Mouse (Mus musculus) intestine, postnatal 0 days (tissue): Measurements from ENCODE around the gene Frmd5. TPM values are rescaled to one million over a fixed set of nuclear protein-coding genes. Genes with fewer than 3 reads are reported as not detected.

Experiments
- ATAC-seq: fragments of 200-750 bp; cut with Nextera tagmentation; 2 replicates; pipeline ENCODE4 v1.8.0; 2017; ENCODE audit warnings: mild to moderate bottlenecking, moderate TSS enrichment, moderate library complexity
- H3K27ac ChIP-seq: fragments of 300-500 bp; sonication (generic); 2 replicates; pipeline ENCODE4 v1.5.1; 2014; ENCODE audit warnings: mild to moderate bottlenecking, low read depth, low read length, moderate library complexity
- H3K27me3 ChIP-seq: fragments of 300-500 bp; sonication (generic); replicated peaks from 2 replicates; pipeline ENCODE4 v1.6.1; 2014; ENCODE audit warnings: low read length, mixed read lengths; ENCODE audit not compliant: control insufficient read depth, insufficient read depth
- H3K36me3 ChIP-seq: fragments of 300-500 bp; sonication (generic); 2 replicates; pipeline ENCODE4 v1.6.1; 2014; ENCODE audit warnings: mild to moderate bottlenecking, moderate library complexity; ENCODE audit not compliant: control insufficient read depth, insufficient read depth
- H3K4me1 ChIP-seq: fragments of 300-500 bp; sonication (generic); replicated peaks from 2 replicates; pipeline ENCODE4 v1.6.1; 2014; ENCODE audit warnings: antibody characterized with exemption, low read length, mixed read lengths; ENCODE audit not compliant: control insufficient read depth, insufficient read depth
- H3K4me2 ChIP-seq: fragments of 300-500 bp; sonication (generic); replicated peaks from 2 replicates; pipeline ENCODE4 v1.6.1; 2014; ENCODE audit warnings: low read depth, mild to moderate bottlenecking, moderate library complexity
- H3K4me3 ChIP-seq: fragments of 300-500 bp; sonication (generic); 2 replicates; pipeline ENCODE4 v1.5.1; 2014; ENCODE audit warnings: low read depth, low read length
- H3K9ac ChIP-seq: fragments of 300-500 bp; sonication (generic); 2 replicates; pipeline ENCODE4 v1.6.1; 2014; ENCODE audit warnings: mild to moderate bottlenecking, low read depth, low read length
- H3K9me3 ChIP-seq: fragments of 300-500 bp; sonication (generic); 2 replicates; pipeline ENCODE4 v1.6.1; 2016; ENCODE audit warnings: mixed run types; ENCODE audit not compliant: control insufficient read depth
- CTCF ChIP-seq: sonication (generic); IDR thresholded peaks from 2 replicates; pipeline ENCODE4 v1.5.1; 2016; ENCODE audit warnings: low read depth, mild to moderate bottlenecking, control low read depth, antibody characterized with exemption, moderate library complexity
- WGBS: fragments of 180-500 bp; shearing (Covaris S2); extraction: QIAGEN DNeasy Blood & Tissue Kit; methylation state at CpG from one replicate; pipeline ENCODE4 v1.1.7; 2014; 5-methylcytosine and 5-hydroxymethylcytosine counted together
- polyA plus RNA-seq: library from polyadenylated mRNA; unstranded; fragments of >200 nt; fragmentation: Nextera tagmentation; extraction: Ambion mirVana; gene quantifications from 2 replicates; pipeline ENCODE4 v1.2.1, GENCODE M21; 2015

The Frmd5 gene
- polyA plus RNA-seq, 1 experiment from 2014 or later, result 0.50 TPM

DNA sequence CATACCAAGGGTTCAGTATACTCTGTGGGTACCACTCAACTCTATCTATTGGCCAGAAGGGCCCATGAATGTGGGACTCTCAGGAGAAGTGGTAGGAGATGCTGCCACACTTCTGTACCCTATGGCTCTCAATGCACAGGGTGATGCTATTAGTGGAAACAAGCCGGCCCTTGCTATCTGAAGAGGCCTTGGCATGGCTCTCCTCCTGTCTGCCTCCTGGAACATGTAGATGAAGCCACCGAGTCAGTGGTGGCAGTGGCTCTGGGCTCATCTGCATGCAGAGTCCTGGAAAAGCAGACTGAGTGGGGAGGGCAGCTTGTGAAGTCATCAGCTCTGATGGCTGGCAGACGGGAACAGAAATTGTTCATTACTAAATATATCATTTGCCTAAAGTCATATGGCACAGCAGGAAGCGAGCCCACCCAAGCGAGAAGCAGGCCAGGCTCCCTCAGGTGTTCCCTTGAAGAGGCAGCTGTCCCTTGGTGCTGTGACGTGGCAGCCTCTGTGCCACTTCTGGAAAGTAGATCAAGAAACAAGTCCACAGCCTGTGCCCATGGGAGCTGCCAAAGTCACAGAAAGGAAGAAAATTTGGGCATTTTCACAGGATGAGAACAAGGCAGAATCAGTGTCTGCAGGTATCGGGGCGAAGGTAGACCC is 235.8 kb downstream of the Frmd5 start:
- no peak overlapping the region for H3K4me3 ChIP-seq
- no peak overlapping the region for H3K9ac ChIP-seq
- H3K36me3 ChIP-seq, result no peaks in the 10 kb centered on the region
- H3K4me1 ChIP-seq, result no peaks in the 10 kb centered on the region
- no peak overlapping the region for H3K27ac ChIP-seq
- 75% methylated on average over 8 of the region's 8 CpGs for WGBS
- ATAC-seq, result no peak
- H3K27me3 ChIP-seq, result no peaks in the 10 kb centered on the region
- H3K4me2 ChIP-seq, result no peak overlapping the region
- no peak for TF ChIP-seq CTCF
- H3K9me3 ChIP-seq, result no peaks in the 10 kb centered on the region

DNA sequence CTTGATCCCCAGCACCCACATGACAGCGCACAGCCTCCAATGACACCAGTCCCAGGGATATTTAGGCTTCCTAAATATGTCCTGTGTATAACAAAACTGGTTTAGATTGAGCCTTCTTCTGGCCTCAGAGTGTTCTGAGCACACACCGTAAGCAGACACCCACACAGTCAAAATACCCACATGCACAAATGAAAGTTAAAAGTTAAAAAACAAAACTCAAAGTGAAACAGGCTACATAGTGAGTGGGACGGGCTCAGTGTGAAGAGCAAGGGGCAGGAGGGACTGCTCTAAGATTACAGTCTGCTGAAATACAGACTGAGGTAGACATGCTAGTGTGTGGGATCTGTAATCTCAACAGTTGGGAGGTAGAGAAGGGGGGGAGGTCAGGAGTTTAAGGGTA is 236.8 kb downstream of the Frmd5 start:
- H3K4me3 ChIP-seq, result no peak overlapping the region
- H3K9ac ChIP-seq, result no peak overlapping the region
- no peaks in the 10 kb centered on the region for H3K27me3 ChIP-seq
- TF ChIP-seq CTCF, result no peak
- no peak for ATAC-seq
- no peaks in the 10 kb centered on the region for H3K36me3 ChIP-seq
- 86% methylated on average over 3 of the region's 3 CpGs for WGBS
- H3K9me3 ChIP-seq, result no peaks in the 10 kb centered on the region
- H3K4me1 ChIP-seq, result no peaks in the 10 kb centered on the region
- H3K27ac ChIP-seq, result no peak overlapping the region
- H3K4me2 ChIP-seq, result no peak overlapping the region

DNA sequence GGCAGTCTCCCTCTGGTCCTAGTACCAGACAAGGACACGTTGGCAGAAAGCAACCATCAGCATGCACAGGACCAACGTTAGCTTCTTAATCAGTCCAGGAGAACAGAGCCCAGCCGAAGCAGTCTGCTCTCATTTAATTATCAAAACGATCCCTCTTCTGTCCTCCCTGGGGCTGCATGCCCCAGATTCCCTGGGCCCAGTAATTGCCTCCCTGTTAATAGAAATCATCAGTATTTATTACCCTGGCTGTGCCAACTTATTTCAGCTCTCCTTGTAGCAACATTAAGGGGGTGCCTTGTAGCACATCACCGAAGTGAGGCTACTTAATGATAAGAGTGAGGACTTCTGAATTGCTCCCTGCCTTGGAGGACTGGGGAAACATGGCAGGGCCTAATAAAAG is 241.0 kb downstream of the Frmd5 start:
- no peak for TF ChIP-seq CTCF
- Histone ChIP-seq H3K27ac (no peak overlapping the region), H3K9me3 (no peaks in the 10 kb centered on the region), H3K27me3 (no peaks in the 10 kb centered on the region), H3K9ac (no peak overlapping the region), H3K4me1 (no peaks in the 10 kb centered on the region), H3K36me3 (no peaks in the 10 kb centered on the region), H3K4me2 (no peak overlapping the region), H3K4me3 (no peak overlapping the region)
- WGBS, result 70% methylated on average over 5 of the region's 5 CpGs
- no peak for ATAC-seq

DNA sequence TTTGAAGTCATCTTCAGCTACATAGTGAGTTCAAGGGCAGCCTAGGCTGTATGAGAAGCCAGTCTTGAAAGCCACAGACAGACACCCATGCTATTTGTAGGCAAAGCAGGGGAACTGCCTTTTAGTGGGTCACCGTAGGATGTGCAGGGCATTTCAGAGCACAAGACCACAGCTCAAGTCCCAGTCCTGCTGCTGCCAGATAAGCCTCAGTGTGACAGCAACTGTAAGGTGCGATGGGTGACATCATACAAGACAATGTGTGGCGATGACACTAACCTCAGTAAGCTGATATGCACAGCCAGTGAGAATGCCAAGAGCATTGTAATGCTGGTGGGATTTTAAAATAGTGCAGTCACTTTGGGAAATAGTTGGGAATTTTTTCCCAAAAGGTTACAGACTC is 243.8 kb downstream of the Frmd5 start:
- Histone ChIP-seq H3K4me2 (no peak overlapping the region), H3K27ac (no peak overlapping the region), H3K9ac (no peak overlapping the region), H3K27me3 (no peaks in the 10 kb centered on the region), H3K4me1 (no peaks in the 10 kb centered on the region), H3K4me3 (no peak overlapping the region), H3K36me3 (no peaks in the 10 kb centered on the region), H3K9me3 (no peaks in the 10 kb centered on the region)
- WGBS, result 88% methylated on average over 3 of the region's 3 CpGs
- TF ChIP-seq CTCF, result no peak
- no peak for ATAC-seq

DNA sequence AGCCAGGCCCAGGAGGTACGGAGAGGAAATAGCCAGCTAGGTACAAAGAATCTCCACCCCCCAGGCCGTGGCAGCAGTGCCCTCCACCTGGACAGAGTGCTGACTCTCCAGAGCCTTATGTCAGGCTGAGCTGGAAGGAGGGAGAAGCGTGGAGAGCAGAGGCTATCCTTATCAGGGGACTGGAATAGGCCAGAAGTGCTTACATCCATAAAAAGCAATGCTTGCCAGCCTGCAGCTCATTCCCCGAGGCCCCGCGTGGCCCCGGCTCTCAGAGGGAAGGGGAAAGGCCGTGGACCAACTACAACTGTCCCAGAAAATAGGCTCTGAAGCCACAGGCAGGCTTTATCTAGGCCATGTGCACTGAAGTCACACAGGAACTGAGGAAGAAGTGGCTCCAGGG is 255.6 kb downstream of the Frmd5 start:
- no peaks in the 10 kb centered on the region for H3K27me3 ChIP-seq
- no peak overlapping the region for H3K4me2 ChIP-seq
- no peaks in the 10 kb centered on the region for H3K4me1 ChIP-seq
- H3K36me3 ChIP-seq, result peaks cover 4% of the 10 kb centered on the region; the same call in 1 of the 2 replicates
- H3K9me3 ChIP-seq, result no peaks in the 10 kb centered on the region
- 72% methylated on average over 8 of the region's 8 CpGs for WGBS
- no peak overlapping the region for H3K27ac ChIP-seq
- TF ChIP-seq CTCF, result no peak
- ATAC-seq, result no peak
- H3K4me3 ChIP-seq, result no peak overlapping the region
- H3K9ac ChIP-seq, result no peak overlapping the region

DNA sequence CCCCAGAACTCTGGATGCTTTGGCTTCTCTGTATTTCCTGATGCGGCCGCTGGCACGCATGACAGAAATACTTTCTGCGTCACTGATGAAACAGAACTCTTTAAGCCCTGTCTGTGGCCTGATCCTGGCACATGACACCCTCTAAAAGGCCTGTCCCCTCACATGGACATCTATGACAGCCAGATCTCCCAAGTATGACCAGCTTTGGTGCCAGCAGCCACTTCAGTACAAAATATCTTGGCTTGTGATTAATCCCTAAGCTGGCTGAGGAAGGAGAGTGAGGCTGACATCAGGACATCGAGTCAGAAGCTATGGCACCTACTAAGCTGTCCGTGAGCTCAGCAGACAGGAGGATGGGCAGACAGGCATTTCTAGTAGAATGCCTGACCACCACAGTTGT is 257.3 kb downstream of the Frmd5 start:
- TF ChIP-seq CTCF, result no peak
- ATAC-seq, result no peak
- Histone ChIP-seq H3K36me3 (peaks cover 4% of the 10 kb centered on the region), H3K9me3 (no peaks in the 10 kb centered on the region), H3K4me3 (no peak overlapping the region), H3K27me3 (no peaks in the 10 kb centered on the region), H3K4me1 (no peaks in the 10 kb centered on the region), H3K9ac (no peak overlapping the region), H3K27ac (no peak overlapping the region), H3K4me2 (no peak overlapping the region)
- 95% methylated on average over 6 of the region's 6 CpGs for WGBS

DNA sequence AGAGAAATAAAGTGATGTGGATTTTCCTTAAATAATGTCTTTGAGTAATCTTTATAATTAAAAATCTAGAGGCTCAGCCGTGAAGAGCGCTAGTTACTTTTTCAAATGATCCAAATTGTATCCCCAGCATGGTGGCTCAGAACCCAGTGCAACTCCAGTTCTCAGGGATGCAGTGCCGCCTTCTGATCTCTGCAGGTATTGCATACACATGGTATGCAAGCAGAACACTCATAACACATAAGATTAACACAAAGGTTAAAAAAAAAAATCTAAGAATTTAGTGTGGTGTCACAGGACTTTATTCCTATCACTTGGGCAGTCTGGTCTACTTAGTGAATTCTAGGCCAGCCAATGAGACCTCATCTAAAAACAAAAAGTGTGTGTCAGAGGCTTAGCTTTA is 262.1 kb downstream of the Frmd5 start:
- H3K9ac ChIP-seq, result no peak overlapping the region
- peak; percentile 43 for TF ChIP-seq CTCF
- 90% methylated on average over 3 of the region's 3 CpGs for WGBS
- no peaks in the 10 kb centered on the region for H3K27me3 ChIP-seq
- H3K27ac ChIP-seq, result no peak overlapping the region
- H3K4me3 ChIP-seq, result no peak overlapping the region
- no peak for ATAC-seq
- H3K4me2 ChIP-seq, result no peak overlapping the region
- peaks cover 14% of the 10 kb centered on the region for H3K36me3 ChIP-seq
- H3K4me1 ChIP-seq, result no peaks in the 10 kb centered on the region
- H3K9me3 ChIP-seq, result no peaks in the 10 kb centered on the region
